In genomic region chr7:142533059-142533855, GRCm38 (mm10) we compare ENCODE assay signal across 8 mouse cellular contexts. TPM values are rescaled to one million over a fixed set of nuclear protein-coding genes. Genes with fewer than 3 reads are reported as not detected.
DNase-seq lines count a peak whose midpoint lies in the region; ATAC-seq lines count a peak whose summit lies in the region.

No protein-coding gene starts in this region.

- ATAC-seq in intestine, embryonic 14.5 days (replicated peaks; ENCODE audit: low FRiP score, low TSS enrichment, low read depth) = peak; percentile 84
- ATAC-seq in megakaryocyte progenitor cell, adult 5-6 weeks (replicated peaks; ENCODE audit: poor library complexity) = peak; percentile 79

- H3K4me1 ChIP-seq in intestine, embryonic 14.5 days (replicated peaks; ENCODE audit: control insufficient read depth, insufficient read depth, low read length) = peaks cover 58% of the 10 kb centered on the region

- peak overlapping the region; percentile 92 for H3K4me2 ChIP-seq in intestine, embryonic 14.5 days (ENCODE audit: low read length)

- DNase-seq in adrenal gland, adult (ENCODE audit: inconsistent age in 2 of 2, low spot score in 1 of 2) = peak; percentile 88 to 96
- peak; percentile 89 for DNase-seq in embryo, embryonic 10 days (ENCODE audit: low spot score)
- DNase-seq in gastrocnemius, postnatal 14 days = peak; percentile 87
- peak; percentile 91 for DNase-seq in intestine, embryonic 14.5 days (ENCODE audit: low spot score)
- peak; percentile 73 to 92 for DNase-seq in left cerebral cortex, postnatal 10 days (ENCODE audit: extremely low spot score in 1 of 2, low spot score in 2 of 2)
- DNase-seq in right cerebral cortex, postnatal 10 days (ENCODE audit: low spot score in 2 of 2) = peak; percentile 90 to 91
- DNase-seq in urinary bladder, postnatal 14 days (ENCODE audit: low spot score) = peak; percentile 86

- peaks cover 5% of the 10 kb centered on the region; the same call in 1 of the 2 replicates for H3K36me3 ChIP-seq in intestine, embryonic 14.5 days (ENCODE audit: control insufficient read depth, insufficient read depth, low read length)

- peak overlapping the region; percentile 64 for H3K4me3 ChIP-seq in intestine, embryonic 14.5 days (ENCODE audit: low read depth, low read length)

- no peaks in the 10 kb centered on the region for H3K9me3 ChIP-seq in intestine, embryonic 14.5 days (ENCODE audit: control insufficient read depth, low read length)

- intact Hi-C loops in gastrocnemius, postnatal 14 days (cut with DNase I; ENCODE audit: low total_unique reads) = no loop called here
- intact Hi-C loops in left cerebral cortex, postnatal 10 days (cut with DNase I) = no loop called here

- H3K9ac ChIP-seq in intestine, embryonic 14.5 days (ENCODE audit: low read length) = peak overlapping the region; percentile 87

- H3K27ac ChIP-seq in intestine, embryonic 14.5 days (ENCODE audit: low read depth) = peak overlapping the region; percentile 96

- 3% methylated on average over 37 of the region's 44 CpGs for WGBS in intestine, embryonic 14.5 days

- H3K27me3 ChIP-seq in intestine, embryonic 14.5 days (replicated peaks; ENCODE audit: control insufficient read depth, insufficient read depth, low read length) = no peaks in the 10 kb centered on the region

RNA-seq across cellular contexts. Expression of gene Mrpl23, which starts 0.8 kb away (rescaled TPM):
- total RNA-seq in gastrocnemius, postnatal 14 days (2021) = 1 to 10 TPM; 5.0 to 5.2 TPM
- 36.1 and 45.8 TPM in 2 replicates for polyA plus RNA-seq in intestine, embryonic 14.5 days (2014; fragmentation: Nextera tagmentation; extraction: Ambion mirVana)
- 1 to 10 TPM; 4.8 to 7.2 TPM for total RNA-seq in left cerebral cortex, postnatal 10 days (2021)
- total RNA-seq in megakaryocyte progenitor cell, adult 5-6 weeks (2015) = 10.4 and 11.8 TPM in 2 replicates
- 45.9 and 63.4 TPM in 2 replicates for total RNA-seq in megakaryocyte progenitor cell, adult 5-6 weeks (2017)

RNA-seq across cellular contexts. Expression of gene Tnnt3, which starts 34.6 kb away (rescaled TPM):
- total RNA-seq in gastrocnemius, postnatal 14 days (2021) = over 10,000 TPM; 22,199 to 23,470 TPM
- polyA plus RNA-seq in intestine, embryonic 14.5 days (2014; fragmentation: Nextera tagmentation; extraction: Ambion mirVana) = 1.5 and 2.4 TPM in 2 replicates
- total RNA-seq in left cerebral cortex, postnatal 10 days (2021) = not detected
- total RNA-seq in megakaryocyte progenitor cell, adult 5-6 weeks (2015) = 0.20 TPM in 1 of 2 replicates, not detected in the other
- not detected in 2 replicates for total RNA-seq in megakaryocyte progenitor cell, adult 5-6 weeks (2017)

Comparison
In these comparisons a context has a peak if more than half of its experiments do, and no peak if none do; other contexts are left out.
1. Peak in every context shown above with its lines: DNase-seq, ATAC-seq, H3K4me3 ChIP-seq and H3K27ac ChIP-seq.
2. RNA of gene Tnnt3, which starts 34.6 kb away (total RNA-seq): 22,199 to 23,470 TPM in gastrocnemius, postnatal 14 days; not detected in left cerebral cortex, postnatal 10 days and 0.20 TPM in megakaryocyte progenitor cell, adult 5-6 weeks; every median in the first group is over 1,000 times any median in the second.